Mouse (Mus musculus) neural tube, embryonic 11.5 days (tissue): ENCODE measurements around the gene Sec24a. TPM values are rescaled to one million over a fixed set of nuclear protein-coding genes. Genes with fewer than 3 reads are reported as not detected.

Experiments used
- ATAC-seq: fragments of 200-750 bp; cut with Nextera tagmentation; 2 replicates; pipeline ENCODE4 v1.8.0; 2017; ENCODE audit warnings: moderate number of reproducible peaks, mild to moderate bottlenecking, moderate TSS enrichment, moderate library complexity; ENCODE audit not compliant: insufficient read depth, low FRiP score, low TSS enrichment
- DNase-seq: peaks from one replicate; pipeline ENCODE4 v3.0.0-alpha.2; 2015; ENCODE audit warnings: low spot score
- H3K27ac ChIP-seq: fragments of 300-500 bp; sonication (generic); 2 replicates; pipeline ENCODE4 v1.5.1; 2014; ENCODE audit warnings: low read depth, mild to moderate bottlenecking, low read length
- H3K27me3 ChIP-seq: fragments of 300-500 bp; sonication (generic); 2 replicates; pipeline ENCODE4 v1.6.1; 2014; ENCODE audit warnings: mild to moderate bottlenecking, low read length, mixed read lengths; ENCODE audit not compliant: control insufficient read depth, insufficient read depth
- H3K36me3 ChIP-seq: fragments of 300-500 bp; sonication (generic); 2 replicates; pipeline ENCODE4 v1.6.1; 2014; ENCODE audit warnings: mild to moderate bottlenecking, low read length, moderate library complexity, mixed read lengths; ENCODE audit not compliant: control insufficient read depth, insufficient read depth
- H3K4me1 ChIP-seq: fragments of 300-500 bp; sonication (generic); 2 replicates; pipeline ENCODE4 v1.6.1; 2014; ENCODE audit warnings: low read length, mixed read lengths; ENCODE audit not compliant: control insufficient read depth, insufficient read depth
- H3K4me2 ChIP-seq: fragments of 300-500 bp; sonication (generic); 2 replicates; pipeline ENCODE4 v1.6.1; 2014; ENCODE audit warnings: low read depth, mild to moderate bottlenecking, moderate library complexity
- H3K4me3 ChIP-seq: fragments of 300-500 bp; sonication (generic); 2 replicates; pipeline ENCODE4 v1.5.1; 2014; ENCODE audit warnings: low read depth, low read length
- H3K9ac ChIP-seq: fragments of 300-500 bp; sonication (generic); 2 replicates; pipeline ENCODE4 v1.6.1; 2014; ENCODE audit warnings: mild to moderate bottlenecking, low read length
- H3K9me3 ChIP-seq: fragments of 300-500 bp; sonication (generic); 2 replicates; pipeline ENCODE4 v1.6.1; 2016; ENCODE audit warnings: low read length; ENCODE audit not compliant: control insufficient read depth
- WGBS: fragments of 180-500 bp; shearing (Covaris S2); extraction: QIAGEN DNeasy Blood & Tissue Kit; methylation state at CpG from one replicate; pipeline ENCODE4 v1.1.7; 2014; 5-methylcytosine and 5-hydroxymethylcytosine counted together
- polyA plus RNA-seq: library from polyadenylated mRNA; unstranded; fragments of >200 nt; fragmentation: Nextera tagmentation; extraction: Ambion mirVana; gene quantifications from 2 replicates; pipeline ENCODE4 v1.2.1, GENCODE M21; 2014

The Sec24a gene
- polyA plus RNA-seq, 1 experiment from 2014 or later, result 14.9 TPM

DNA sequence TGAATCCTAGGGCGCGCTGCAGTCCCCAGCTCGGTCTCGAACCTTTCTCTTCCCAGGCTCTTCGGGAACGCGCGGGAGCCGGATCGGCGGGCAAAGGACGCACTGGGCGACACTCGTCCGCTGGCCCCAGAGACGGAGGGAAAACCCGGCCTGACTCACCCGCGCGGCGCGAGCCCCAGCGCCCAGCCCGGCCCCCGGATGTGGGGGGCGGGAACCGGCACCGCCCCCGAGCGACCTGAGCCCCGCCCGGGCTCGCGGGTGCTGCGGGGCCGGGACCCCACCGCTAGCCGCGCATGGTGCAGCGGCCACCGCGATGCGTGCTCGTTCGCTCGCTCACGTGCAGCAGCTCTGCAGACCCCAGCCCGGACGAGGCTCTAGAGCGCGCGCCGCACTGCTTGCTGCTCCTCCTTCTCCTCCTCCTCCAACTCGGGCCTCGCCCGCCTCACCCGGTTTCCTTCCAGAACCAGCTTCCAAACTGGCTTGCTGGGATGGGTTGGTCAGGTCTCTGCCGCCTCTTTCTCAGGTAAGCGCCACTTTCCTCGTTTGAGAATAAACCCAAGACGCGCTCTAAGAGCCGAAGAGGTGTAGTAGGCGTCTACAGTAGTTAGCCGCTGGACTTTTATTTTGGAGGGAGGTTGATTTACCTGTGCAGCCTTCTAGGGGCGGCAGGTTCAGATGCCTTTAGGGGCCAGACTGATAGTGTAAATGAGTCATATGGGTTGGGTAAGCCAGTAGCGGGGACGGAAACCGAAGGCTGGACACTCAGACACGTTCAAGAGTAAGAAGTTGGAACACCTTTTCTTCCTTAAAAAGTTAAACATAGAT, 112.5 kb downstream of the Sec24a start, which contains the start of the genes N4bp3 and D930048N14Rik:
N4bp3 (minus strand) TSS at position 152 of the 825 bp plus-strand sequence.
D930048N14Rik (plus strand) TSS at position 264 of the 825 bp plus-strand sequence.
- no peaks in the 10 kb centered on the region for H3K36me3 ChIP-seq
- no peak within 1 kb of the TSS for H3K27ac ChIP-seq
- 2% methylated on average over 66 of the region's 70 CpGs for WGBS

DNA sequence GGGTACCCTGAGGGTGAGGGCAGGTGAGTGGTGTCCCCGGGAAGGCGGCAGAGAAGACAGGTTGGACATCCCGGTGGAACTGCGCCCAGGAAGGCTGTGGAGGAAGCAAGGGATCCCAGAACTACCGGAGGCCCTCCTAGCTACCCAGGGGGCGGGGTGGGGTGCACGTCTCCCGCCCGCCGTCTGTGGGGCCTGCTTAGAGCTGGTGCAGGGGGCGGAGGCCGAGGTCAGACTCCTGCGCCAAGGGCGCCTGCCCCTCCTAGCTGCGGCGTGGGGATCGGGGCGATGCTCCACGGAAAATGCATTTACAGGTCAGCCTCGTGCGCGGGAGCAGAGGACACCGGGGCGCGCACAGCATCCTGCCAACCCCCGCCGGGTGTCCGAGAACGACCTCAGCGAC, 113.2 kb downstream of the Sec24a start:
- Histone ChIP-seq H3K36me3 (0 out of 2 replicates have a peak, but pooled peaks cover 1% of the 10 kb centered on the region), H3K9me3 (no peaks in the 10 kb centered on the region), H3K4me3 (peak overlapping the region; percentile 63), H3K4me2 (peak overlapping the region; percentile 95), H3K27ac (no peak overlapping the region), H3K4me1 (peaks cover 19% of the 10 kb centered on the region), H3K9ac (peak overlapping the region; percentile 69), H3K27me3 (peaks cover 9% of the 10 kb centered on the region; the same call in 1 of the 2 replicates)
- 0 out of 2 replicates have a peak, but pooled peaks have one; percentile 6 for ATAC-seq
- WGBS, result under 1% methylated on average over 29 of the region's 30 CpGs
- no peak for DNase-seq

More for the DNA sequence above, 112.5 kb downstream of the Sec24a start, which contains the start of the genes N4bp3 and D930048N14Rik:
- peaks cover 19% of the 10 kb centered on the region for H3K4me1 ChIP-seq
- H3K9me3 ChIP-seq, result no peaks in the 10 kb centered on the region
- peak within 1 kb of the TSS; percentile 69 for H3K9ac ChIP-seq
- peak within 1 kb of the TSS; percentile 63 for H3K4me3 ChIP-seq
- H3K27me3 ChIP-seq, result peaks cover 9% of the 10 kb centered on the region; the same call in 1 of the 2 replicates
- ATAC-seq (peak; percentile 64), DNase-seq (peak; percentile 68)
- H3K4me2 ChIP-seq, result peak within 1 kb of the TSS; percentile 95

DNA sequence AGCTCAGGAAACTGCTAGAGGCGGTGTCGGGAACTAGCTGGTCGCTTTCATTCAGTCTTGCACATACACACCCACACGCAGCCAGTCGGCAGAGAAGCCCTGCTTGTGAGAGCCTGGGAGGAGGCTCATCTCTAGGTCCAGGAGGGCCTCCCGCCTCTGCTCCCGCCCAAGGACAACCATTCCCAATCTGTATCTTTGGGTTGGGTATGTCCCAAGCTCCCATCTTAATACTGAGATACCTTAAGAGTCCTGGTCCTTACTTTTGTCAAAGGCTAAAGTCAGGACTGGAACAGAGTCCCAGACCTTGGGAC, 113.6 kb downstream of the Sec24a start:
- WGBS, result 1% methylated on average over 7 of the region's 7 CpGs
- peak; percentile 39 for DNase-seq
- H3K9ac ChIP-seq, result peak overlapping the region; percentile 69
- H3K4me1 ChIP-seq, result peaks cover 19% of the 10 kb centered on the region
- H3K4me2 ChIP-seq, result peak overlapping the region; percentile 95
- ATAC-seq, result no peak
- peak overlapping the region; percentile 63 for H3K4me3 ChIP-seq
- H3K27ac ChIP-seq, result no peak overlapping the region
- 0 out of 2 replicates have a peak, but pooled peaks cover 2% of the 10 kb centered on the region for H3K36me3 ChIP-seq
- peaks cover 9% of the 10 kb centered on the region; the same call in 1 of the 2 replicates for H3K27me3 ChIP-seq
- no peaks in the 10 kb centered on the region for H3K9me3 ChIP-seq

DNA sequence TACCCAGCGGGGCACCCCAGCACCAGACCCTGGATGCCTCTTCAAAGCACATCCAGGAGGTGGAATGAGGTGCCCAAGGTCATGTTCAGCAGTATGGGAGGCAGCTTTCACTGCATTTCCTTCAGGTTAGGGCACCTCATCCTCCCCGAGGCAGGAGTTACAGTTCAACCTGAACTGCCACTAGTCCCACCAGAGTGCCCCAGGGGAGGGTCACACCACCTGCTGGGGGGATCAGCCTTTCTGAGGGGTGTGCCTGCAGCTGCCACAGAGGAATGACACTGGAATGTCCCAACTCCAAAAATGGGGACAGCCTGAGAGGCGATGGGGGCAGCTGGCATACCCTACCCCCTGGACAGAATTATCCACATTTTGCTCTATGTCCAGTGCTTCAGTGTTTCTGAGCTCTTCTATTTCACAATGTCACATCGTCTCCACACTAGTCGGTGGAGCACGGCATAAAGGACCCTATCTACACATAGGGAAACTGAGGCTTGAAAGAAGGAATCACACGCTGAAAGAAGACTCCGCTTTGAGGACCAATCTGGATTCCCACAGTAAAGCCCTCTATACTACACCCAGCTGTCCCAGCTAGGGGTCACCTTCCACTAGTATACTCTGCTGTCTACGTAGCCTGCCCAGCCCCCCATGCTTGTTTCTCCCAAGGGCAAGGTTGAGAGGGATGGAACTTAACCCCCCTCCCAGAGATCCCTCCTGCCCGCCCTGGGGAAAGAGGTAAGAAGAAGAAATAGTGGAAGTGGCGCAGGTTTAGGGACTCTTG, 114.1 kb downstream of the Sec24a start:
- ATAC-seq, result no peak
- H3K4me2 ChIP-seq, result peak overlapping the region; percentile 95
- H3K27ac ChIP-seq, result no peak overlapping the region
- no peaks in the 10 kb centered on the region for H3K9me3 ChIP-seq
- no peak for DNase-seq
- H3K4me3 ChIP-seq, result peak overlapping the region; percentile 63
- peaks cover 9% of the 10 kb centered on the region; the same call in 1 of the 2 replicates for H3K27me3 ChIP-seq
- H3K4me1 ChIP-seq, result peaks cover 19% of the 10 kb centered on the region
- peaks cover 4% of the 10 kb centered on the region; the same call in 1 of the 2 replicates for H3K36me3 ChIP-seq
- no peak overlapping the region for H3K9ac ChIP-seq
- WGBS, result 26% methylated on average over 11 of the region's 11 CpGs

DNA sequence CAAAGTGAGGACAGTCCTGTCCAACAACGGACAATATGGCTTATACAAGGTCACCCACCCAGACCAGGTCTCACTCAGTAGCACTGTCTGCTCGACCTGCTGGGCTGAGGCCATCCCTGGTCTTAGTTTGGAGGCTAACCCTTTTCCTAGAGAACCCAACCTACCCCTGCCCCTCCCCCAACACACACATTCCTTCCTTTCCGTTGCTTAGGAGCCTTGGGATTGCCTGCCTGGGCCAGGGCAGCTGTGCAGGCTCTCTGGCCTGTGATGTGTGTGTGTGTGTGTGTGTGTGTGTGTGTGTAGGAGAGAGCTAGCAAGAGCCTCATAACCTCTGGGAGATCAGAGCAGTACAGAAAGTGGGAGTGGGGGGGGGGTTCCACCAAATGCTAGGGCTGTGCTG, 114.9 kb downstream of the Sec24a start:
- Histone ChIP-seq H3K27ac (peak overlapping the region; percentile 20; the same call in 1 of the 2 replicates), H3K4me2 (peak overlapping the region; percentile 95), H3K4me3 (no peak overlapping the region; the same call in 1 of the 2 replicates), H3K27me3 (peaks cover 9% of the 10 kb centered on the region; the same call in 1 of the 2 replicates), H3K36me3 (peaks cover 4% of the 10 kb centered on the region; the same call in 1 of the 2 replicates), H3K4me1 (peaks cover 19% of the 10 kb centered on the region), H3K9ac (no peak overlapping the region), H3K9me3 (no peaks in the 10 kb centered on the region)
- ATAC-seq, result peak; percentile 66; the same call in 1 of the 2 replicates
- WGBS, result 8% methylated on average over 3 of the region's 3 CpGs
- peak; percentile 76 for DNase-seq

DNA sequence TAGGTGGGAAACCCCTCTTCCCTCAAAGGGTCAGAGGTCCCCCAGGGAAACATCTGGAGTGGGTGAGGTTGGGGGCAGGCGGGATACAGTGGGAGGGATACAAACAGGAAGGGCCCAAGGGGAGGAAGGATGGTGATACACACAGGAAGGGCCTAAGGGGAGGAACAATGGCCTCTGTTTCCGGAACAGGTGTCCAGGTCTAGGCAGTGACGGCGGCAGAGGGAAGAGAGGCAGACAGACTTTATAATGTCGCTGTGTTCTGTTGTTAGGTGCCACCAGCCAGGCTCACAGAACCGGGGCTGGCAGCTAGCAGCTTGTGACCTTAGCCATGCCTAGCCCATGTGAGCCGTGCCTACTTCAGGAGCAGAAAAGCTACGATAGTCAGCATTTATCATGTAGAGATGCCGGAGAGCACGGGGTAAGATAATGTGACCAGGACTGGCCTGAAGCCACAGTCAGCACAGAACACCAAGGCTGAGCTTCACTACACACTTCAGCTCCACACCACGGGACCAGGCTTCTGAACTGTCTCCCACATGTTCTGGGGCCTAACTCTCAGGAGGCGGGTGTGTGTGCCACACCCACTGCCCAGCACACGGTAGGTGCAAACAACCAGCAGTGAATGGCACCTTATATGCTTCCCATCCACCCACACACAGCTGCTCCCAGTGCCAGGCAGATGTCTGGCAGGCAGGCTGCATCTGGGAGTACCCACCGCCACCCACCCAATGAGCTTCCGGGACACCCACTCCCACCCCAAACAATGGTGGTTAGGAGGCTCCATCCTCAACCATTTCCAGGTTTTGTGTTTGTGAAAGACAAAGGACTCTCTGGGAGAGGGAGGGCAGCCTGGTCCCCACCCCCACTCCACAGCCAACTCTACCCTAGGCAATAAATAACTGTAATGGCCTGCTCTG, 116.4 kb downstream of the Sec24a start:
- ATAC-seq, result no peak
- H3K4me1 ChIP-seq, result peaks cover 19% of the 10 kb centered on the region
- H3K4me3 ChIP-seq, result no peak overlapping the region
- DNase-seq, result no peak
- H3K9me3 ChIP-seq, result no peaks in the 10 kb centered on the region
- H3K27ac ChIP-seq, result peak overlapping the region; percentile 34; the same call in 1 of the 2 replicates
- peaks cover 9% of the 10 kb centered on the region; the same call in 1 of the 2 replicates for H3K27me3 ChIP-seq
- peak overlapping the region; percentile 10; the same call in 1 of the 2 replicates for H3K9ac ChIP-seq
- H3K4me2 ChIP-seq, result no peak overlapping the region
- H3K36me3 ChIP-seq, result peaks cover 4% of the 10 kb centered on the region; the same call in 1 of the 2 replicates
- 62% methylated on average over 15 of the region's 15 CpGs for WGBS

DNA sequence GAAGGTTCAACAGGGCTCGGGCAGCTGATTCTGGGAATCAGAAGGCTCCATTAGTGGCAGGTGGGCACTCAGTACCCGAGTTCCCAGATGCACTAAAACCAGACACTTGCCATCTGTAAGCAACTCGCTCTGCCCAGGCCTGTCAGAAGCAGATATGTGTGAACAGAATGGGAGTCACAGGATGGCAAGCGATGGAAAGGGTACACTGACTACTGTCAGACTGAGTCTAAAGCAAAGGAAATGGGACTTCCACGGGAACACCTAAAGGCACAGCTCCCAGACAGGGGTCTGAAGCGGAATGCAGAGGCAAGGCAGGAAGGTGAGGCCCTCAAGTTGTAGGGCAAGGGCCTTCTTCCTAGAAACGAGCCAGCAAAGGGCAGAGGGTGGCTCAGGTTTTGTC, 117.2 kb downstream of the Sec24a start:
- DNase-seq (no peak), ATAC-seq (no peak)
- peaks cover 19% of the 10 kb centered on the region for H3K4me1 ChIP-seq
- 84% methylated on average over 7 of the region's 7 CpGs for WGBS
- H3K36me3 ChIP-seq, result peaks cover 4% of the 10 kb centered on the region; the same call in 1 of the 2 replicates
- H3K4me2 ChIP-seq, result no peak overlapping the region
- H3K4me3 ChIP-seq, result no peak overlapping the region
- no peak overlapping the region for H3K9ac ChIP-seq
- peaks cover 9% of the 10 kb centered on the region; the same call in 1 of the 2 replicates for H3K27me3 ChIP-seq
- H3K9me3 ChIP-seq, result no peaks in the 10 kb centered on the region
- H3K27ac ChIP-seq, result no peak overlapping the region
